Mouse (Mus musculus): ENCODE measurements around the gene Crx. TPM values are rescaled to one million over a fixed set of nuclear protein-coding genes. Genes with fewer than 3 reads are reported as not detected.

Crx gene
- polyA plus RNA-seq (2012; rRNA removed) = not detected in 2 replicates

DNA sequence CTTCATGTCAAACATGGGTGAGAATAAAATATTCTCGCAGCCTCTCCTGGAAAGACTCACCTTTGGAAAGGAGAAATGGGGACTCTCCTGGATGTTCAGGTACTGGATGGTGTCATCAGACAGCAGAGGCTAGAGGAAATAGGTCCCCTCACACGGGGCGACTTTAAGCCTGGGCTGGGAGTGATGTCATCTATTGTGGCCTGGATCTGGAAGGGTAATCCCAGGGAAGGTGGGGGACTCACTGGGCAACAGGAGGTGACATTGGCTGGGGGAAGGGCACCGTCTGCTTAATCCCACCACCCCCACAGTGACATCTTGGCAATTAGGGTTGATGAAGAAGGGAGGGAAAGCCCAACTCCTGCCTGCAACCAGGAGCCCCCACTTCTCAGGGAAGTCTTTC lies at the start of gene Crx:
Gene Crx, minus strand, starts transcription at position 213 of the 400 bp plus-strand sequence.

DNA sequence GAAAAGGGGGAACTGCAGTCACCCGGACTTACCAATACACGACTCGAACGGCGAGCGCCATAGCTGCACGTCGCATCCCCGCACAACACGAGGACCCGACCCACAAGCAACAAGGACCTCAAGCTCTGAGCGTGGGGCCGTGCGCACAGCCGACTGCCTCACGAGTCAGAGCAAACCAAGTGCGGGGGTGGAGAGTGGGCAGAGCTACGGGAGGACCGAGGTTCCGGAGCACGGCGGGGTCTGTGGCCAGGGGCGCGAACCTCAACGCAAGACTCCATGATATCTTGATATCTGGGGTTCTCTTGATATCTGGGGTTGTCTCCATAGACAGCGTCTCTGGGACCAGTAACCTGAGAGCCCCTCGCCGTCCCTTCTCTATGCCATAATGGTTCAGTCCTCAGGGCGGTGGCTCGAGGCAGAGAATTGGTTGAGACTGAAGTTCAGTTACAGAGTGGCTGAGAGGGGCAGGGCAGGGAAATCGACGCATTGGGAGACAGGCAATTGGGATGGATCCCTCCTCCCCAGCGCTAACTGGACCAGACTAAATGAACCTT lies 42.5 kb upstream of the Crx start, which contains the start of gene Selenow:
Gene Selenow, minus strand, starts transcription at position 183 of the 554 bp plus-strand sequence.

GRCm38 (mm10) chr7:15882317-15882716 lies 2.5 kb upstream of the Crx start, which contains the start of gene Crxos:
TSS of gene Crxos (plus strand) at chr7:15882617.

DNA sequence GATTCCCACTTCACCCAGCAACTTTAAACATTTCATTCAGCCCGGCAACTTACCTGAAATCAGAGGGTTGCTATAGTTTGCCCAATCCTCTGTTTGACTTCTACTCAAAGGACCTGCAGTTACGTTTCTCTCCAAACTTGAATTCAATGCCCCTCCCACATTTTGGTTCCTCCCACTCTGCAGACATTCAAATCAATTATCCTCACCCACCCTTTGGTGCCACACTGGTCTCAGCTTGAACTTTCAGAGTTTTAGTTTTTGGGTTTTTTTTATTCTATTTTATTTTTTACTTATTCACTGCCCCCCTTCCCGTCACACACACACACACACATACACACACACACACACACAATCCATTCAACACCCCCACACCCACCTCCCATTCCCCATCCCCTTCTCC lies 40.2 kb downstream of the Crx start, which contains the start of gene Obox6:
Gene Obox6, minus strand, starts transcription at position 101 of the 400 bp plus-strand sequence.

Other genes starting within 250 kb of the Crx start
- not detected in 2 replicates for gene Obox3, start 240.1 kb downstream of the Crx start, polyA plus RNA-seq (2012; rRNA removed)
- gene Obox5, start 129.8 kb downstream of the Crx start, polyA plus RNA-seq (2012; rRNA removed) = not detected in 2 replicates
- not detected in 2 replicates for gene Obox6, start 40.3 kb downstream of the Crx start, polyA plus RNA-seq (2012; rRNA removed)
- not detected in 2 replicates for gene Crxos, start 2.6 kb upstream of the Crx start, polyA plus RNA-seq (2012; rRNA removed)
- 252 and 320 TPM in 2 replicates for gene Selenow, start 42.4 kb upstream of the Crx start, polyA plus RNA-seq (2012; rRNA removed)
- 175 and 182 TPM in 2 replicates for gene Nop53, start 66.1 kb upstream of the Crx start, polyA plus RNA-seq (2012; rRNA removed)
- gene Ehd2, start 87.6 kb upstream of the Crx start, polyA plus RNA-seq (2012; rRNA removed) = 47.3 and 47.8 TPM in 2 replicates
- gene Bicra, start 168.0 kb upstream of the Crx start, polyA plus RNA-seq (2012; rRNA removed) = 13.0 and 17.7 TPM in 2 replicates
- 0.05 TPM in 1 of 2 replicates, not detected in the other for gene Zfp541, start 181.8 kb upstream of the Crx start, polyA plus RNA-seq (2012; rRNA removed)
- gene Napa, start 218.5 kb upstream of the Crx start, polyA plus RNA-seq (2012; rRNA removed) = 173 and 226 TPM in 2 replicates
- 32.0 and 39.2 TPM in 2 replicates for gene Kptn, start 239.9 kb upstream of the Crx start, polyA plus RNA-seq (2012; rRNA removed)
- gene Slc8a2, start 249.9 kb upstream of the Crx start, polyA plus RNA-seq (2012; rRNA removed) = 4.7 and 4.8 TPM in 2 replicates

Measured in colon, adult 2 months (tissue).